Mouse (Mus musculus) ES-CJ7 (cell line): ENCODE results near the gene Plxnd1.

ENCODE experiments used
- DNase-seq: peaks from one replicate; pipeline ENCODE4 v3.0.0; 2011; ENCODE audit warnings: low read depth, low spot score

Gene Plxnd1

GRCm38 (mm10) chr6:115994877-115995520 is at the start of gene Plxnd1:
Plxnd1 (minus strand) TSS chr6:115995005.
- DNase-seq = peak; percentile 83

- DNase-seq = no peak
Measured at GRCm38 (mm10) chr6:116044039-116044438, 49.2 kb upstream of the Plxnd1 start.

- no peak for DNase-seq
Measured at GRCm38 (mm10) chr6:116038222-116038621, 43.4 kb upstream of the Plxnd1 start.

- DNase-seq = no peak
Measured at GRCm38 (mm10) chr6:116037281-116037831, 42.6 kb upstream of the Plxnd1 start.

- no peak for DNase-seq
Measured at GRCm38 (mm10) chr6:116036555-116036954, 41.8 kb upstream of the Plxnd1 start.

GRCm38 (mm10) chr6:116031052-116031451 is 36.2 kb upstream of the Plxnd1 start:
- DNase-seq = no peak

- DNase-seq = no peak
Measured at GRCm38 (mm10) chr6:116024666-116025065, 29.9 kb upstream of the Plxnd1 start.

GRCm38 (mm10) chr6:116021961-116022485 is 27.2 kb upstream of the Plxnd1 start:
- no peak for DNase-seq

GRCm38 (mm10) chr6:116015902-116016301 is 21.1 kb upstream of the Plxnd1 start:
- DNase-seq = no peak

- no peak for DNase-seq
Measured at GRCm38 (mm10) chr6:116014111-116014510, 19.3 kb upstream of the Plxnd1 start.

- DNase-seq = no peak
Measured at GRCm38 (mm10) chr6:116013687-116014086, 18.9 kb upstream of the Plxnd1 start.

- DNase-seq = peak; percentile 53
Measured at GRCm38 (mm10) chr6:116010541-116010940, 15.7 kb upstream of the Plxnd1 start.

GRCm38 (mm10) chr6:116009426-116009825 is 14.6 kb upstream of the Plxnd1 start:
- DNase-seq = no peak

- DNase-seq = peak; percentile 77
Measured at GRCm38 (mm10) chr6:116007561-116008173, 12.9 kb upstream of the Plxnd1 start.

- DNase-seq = no peak
Measured at GRCm38 (mm10) chr6:116006731-116007130, 11.9 kb upstream of the Plxnd1 start.

GRCm38 (mm10) chr6:116005959-116006288 is 11.1 kb upstream of the Plxnd1 start:
- DNase-seq = no peak

- no peak for DNase-seq
Measured at GRCm38 (mm10) chr6:116005275-116005958, 10.6 kb upstream of the Plxnd1 start.

GRCm38 (mm10) chr6:116004716-116005115 is 9.9 kb upstream of the Plxnd1 start:
- DNase-seq = no peak

GRCm38 (mm10) chr6:116004069-116004468 is 9.3 kb upstream of the Plxnd1 start:
- no peak for DNase-seq

GRCm38 (mm10) chr6:116003516-116003915 is 8.7 kb upstream of the Plxnd1 start:
- DNase-seq = no peak

GRCm38 (mm10) chr6:116002311-116003104 is 7.7 kb upstream of the Plxnd1 start:
- no peak for DNase-seq

GRCm38 (mm10) chr6:116000851-116001250 is 6.0 kb upstream of the Plxnd1 start:
- no peak for DNase-seq
